In genomic region chr3:92429323-92429722, GRCm38 (mm10) we compare ENCODE assay signal across 20 mouse cellular contexts. TPM values are rescaled to one million over a fixed set of nuclear protein-coding genes. Genes with fewer than 3 reads are reported as not detected.
DNase-seq lines count a peak whose midpoint lies in the region; ATAC-seq lines count a peak whose summit lies in the region.
"Had no signal": no experiment of that assay in that cellular context is flagged by ENCODE, and none has a peak within 500 bp of the region (broad histone marks: within the 10 kb centered on the region; RNA-seq: fewer than 3 reads in every experiment).

Gene Gm9774, minus strand, starts transcription at chr3:92429423.

- no peak for DNase-seq in forebrain, embryonic 10.5 days (ENCODE audit: extremely low spot score, low spot score)
- DNase-seq in embryonic facial prominence, embryonic 10.5 days (ENCODE audit: low spot score) = no peak
- DNase-seq in spleen, postnatal 4 days (ENCODE audit: low spot score in 2 of 2) = no peak
- no peak for DNase-seq in ovary, postnatal 36 days (ENCODE audit: low spot score)
- no peak for DNase-seq in ovary, postnatal 14 days (ENCODE audit: low spot score)
- DNase-seq: cerebellum, postnatal 10 days; gastrocnemius, postnatal 14 days; kidney, adult 9 months; kidney, postnatal 36 days; left cerebral cortex, postnatal 4 days; lung, adult 18-20 months; right cerebral cortex, postnatal 25 days had no signal

- H3K27ac ChIP-seq in forebrain, embryonic 10.5 days = no peak within 1 kb of the TSS
- H3K27ac ChIP-seq in forebrain, embryonic 12.5 days = no peak within 1 kb of the TSS
- no peak within 1 kb of the TSS for H3K27ac ChIP-seq in embryonic facial prominence, embryonic 10.5 days (replicated peaks)
- H3K27ac ChIP-seq: embryonic facial prominence, embryonic 15.5 days; heart, embryonic 15.5 days; intestine, embryonic 15.5 days had no signal

- 94% methylated on average over 6 of the region's 6 CpGs for WGBS in forebrain, embryonic 10.5 days
- WGBS in forebrain, embryonic 12.5 days = 87% methylated on average over 6 of the region's 6 CpGs
- WGBS in embryonic facial prominence, embryonic 10.5 days = 91% methylated on average over 6 of the region's 6 CpGs

- H3K4me2 ChIP-seq in forebrain, embryonic 12.5 days = no peak within 1 kb of the TSS
- H3K4me2 ChIP-seq: embryonic facial prominence, embryonic 15.5 days; heart, embryonic 15.5 days; intestine, embryonic 15.5 days; liver, embryonic 11.5 days; midbrain, embryonic 11.5 days had no signal

- ATAC-seq in forebrain, embryonic 12.5 days (ENCODE audit: low FRiP score) = no peak
- ATAC-seq in megakaryocyte, adult 5-6 weeks (ENCODE audit: poor library complexity, severe bottlenecking) = no peak
- ATAC-seq: intestine, embryonic 15.5 days had no signal

- H3K9ac ChIP-seq in forebrain, embryonic 12.5 days = no peak within 1 kb of the TSS
- H3K9ac ChIP-seq: embryonic facial prominence, embryonic 15.5 days; heart, embryonic 15.5 days; intestine, embryonic 15.5 days had no signal

- H3K4me1 ChIP-seq in forebrain, embryonic 10.5 days = no peaks in the 10 kb centered on the region
- no peaks in the 10 kb centered on the region for H3K4me1 ChIP-seq in forebrain, embryonic 12.5 days
- H3K4me1 ChIP-seq in megakaryocyte, embryonic 14.5 days = no peaks in the 10 kb centered on the region
- H3K4me1 ChIP-seq in embryonic facial prominence, embryonic 10.5 days = no peaks in the 10 kb centered on the region
- H3K4me1 ChIP-seq: embryonic facial prominence, embryonic 15.5 days; heart, embryonic 15.5 days; intestine, embryonic 15.5 days had no signal

- H3K27me3 ChIP-seq in forebrain, embryonic 10.5 days (ENCODE audit: poor library complexity, severe bottlenecking) = no peaks in the 10 kb centered on the region
- H3K27me3 ChIP-seq in forebrain, embryonic 12.5 days = no peaks in the 10 kb centered on the region
- no peaks in the 10 kb centered on the region for H3K27me3 ChIP-seq in megakaryocyte, embryonic 14.5 days (replicated peaks)
- no peaks in the 10 kb centered on the region for H3K27me3 ChIP-seq in embryonic facial prominence, embryonic 10.5 days (replicated peaks; ENCODE audit: low read depth, poor library complexity, severe bottlenecking)
- H3K27me3 ChIP-seq: embryonic facial prominence, embryonic 15.5 days; heart, embryonic 15.5 days; intestine, embryonic 15.5 days had no signal

- H3K36me3 ChIP-seq in forebrain, embryonic 10.5 days (replicated peaks) = no peaks in the 10 kb centered on the region
- no peaks in the 10 kb centered on the region for H3K36me3 ChIP-seq in forebrain, embryonic 12.5 days (replicated peaks)
- H3K36me3 ChIP-seq in megakaryocyte, embryonic 14.5 days (replicated peaks; ENCODE audit: low read length) = no peaks in the 10 kb centered on the region
- H3K36me3 ChIP-seq in embryonic facial prominence, embryonic 10.5 days (replicated peaks) = no peaks in the 10 kb centered on the region
- H3K36me3 ChIP-seq: embryonic facial prominence, embryonic 15.5 days; heart, embryonic 15.5 days; intestine, embryonic 15.5 days had no signal

- H3K4me3 ChIP-seq in forebrain, embryonic 10.5 days = no peak within 1 kb of the TSS
- no peak within 1 kb of the TSS for H3K4me3 ChIP-seq in forebrain, embryonic 12.5 days (replicated peaks)
- no peak within 1 kb of the TSS for H3K4me3 ChIP-seq in megakaryocyte, embryonic 14.5 days (replicated peaks)
- no peak within 1 kb of the TSS for H3K4me3 ChIP-seq in embryonic facial prominence, embryonic 10.5 days
- H3K4me3 ChIP-seq: embryonic facial prominence, embryonic 15.5 days; heart, embryonic 15.5 days; intestine, embryonic 15.5 days had no signal

- H3K9me3 ChIP-seq in forebrain, embryonic 10.5 days = no peaks in the 10 kb centered on the region
- no peaks in the 10 kb centered on the region for H3K9me3 ChIP-seq in forebrain, embryonic 12.5 days
- peaks cover 9% of the 10 kb centered on the region; the same call in 1 of the 2 replicates for H3K9me3 ChIP-seq in megakaryocyte, embryonic 14.5 days
- H3K9me3 ChIP-seq in embryonic facial prominence, embryonic 10.5 days = 0 out of 2 replicates have a peak, but pooled peaks cover 3% of the 10 kb centered on the region
- H3K9me3 ChIP-seq: embryonic facial prominence, embryonic 15.5 days; heart, embryonic 15.5 days; intestine, embryonic 15.5 days had no signal

RNA-seq across cellular contexts. Expression of gene Gm9774, which starts in this region (rescaled TPM):
- 7.9 and 10.0 TPM in 2 replicates for polyA plus RNA-seq in forebrain, embryonic 10.5 days (2016; fragmentation: Nextera tagmentation; extraction: Ambion mirVana)
- 6.6 and 9.4 TPM in 2 replicates for polyA plus RNA-seq in forebrain, embryonic 12.5 days (2016; fragmentation: Nextera tagmentation; extraction: Ambion mirVana)
- 10.6 and 37.8 TPM in 2 replicates for polyA plus RNA-seq in megakaryocyte, embryonic 14.5 days (2012; ENCODE audit: insufficient read depth, low replicate concordance)
- 7.0 and 7.4 TPM in 2 replicates for total RNA-seq in megakaryocyte, adult 5-6 weeks (2015)
- total RNA-seq in megakaryocyte, adult 5-6 weeks (2017) = 1.1 and 2.3 TPM in 2 replicates
- polyA plus RNA-seq in embryonic facial prominence, embryonic 10.5 days (2016; fragmentation: Nextera tagmentation; extraction: Ambion mirVana) = 10.3 and 10.6 TPM in 2 replicates
